Mouse (Mus musculus) splenic B cell, adult 2 months (primary cell): ENCODE results near the gene Wfdc8.

ENCODE experiments used
- DNase-seq: peaks from one replicate; pipeline ENCODE4 v3.0.0-alpha.2; 2011; ENCODE audit warnings: low read depth, low spot score
- H3K27me3 ChIP-seq: 2 replicates; pipeline ENCODE4 v1.6.1; 2012; ENCODE audit warnings: mild to moderate bottlenecking, low read length, moderate library complexity, mixed read lengths; ENCODE audit not compliant: control insufficient read depth, poor library complexity, insufficient read depth, severe bottlenecking
- H3K36me3 ChIP-seq: 2 replicates; pipeline ENCODE4 v1.6.1; 2012; ENCODE audit warnings: mild to moderate bottlenecking, low read length, moderate library complexity, mixed read lengths; ENCODE audit not compliant: control insufficient read depth, poor library complexity, insufficient read depth, severe bottlenecking

Gene Wfdc8

GRCm38 (mm10) chr2:164549338-164549737 lies 64.1 kb downstream of the Wfdc8 start:
- DNase-seq = no peak
- Histone ChIP-seq H3K36me3 (no peaks in the 10 kb centered on the region), H3K27me3 (no peaks in the 10 kb centered on the region)
